Mouse (Mus musculus) lung, adult 2 months (tissue): Measurements from ENCODE around the gene Gab1. TPM values are rescaled to one million over a fixed set of nuclear protein-coding genes. Genes with fewer than 3 reads are reported as not detected.
A peak's percentile ranks its signal among the peaks of the same experiment; 100 is the strongest.

Source experiments
- DNase-seq: peaks from one replicate; pipeline ENCODE4 v3.0.0; 2022
- H3K4me1 ChIP-seq: fragments of 200-500 bp; 2 replicates; pipeline ENCODE4 v1.6.1; 2011; ENCODE audit warnings: low read length; ENCODE audit not compliant: control insufficient read depth, insufficient read depth
- H3K4me3 ChIP-seq: fragments of 200-500 bp; replicated peaks from 2 replicates; pipeline ENCODE3; 2011; ENCODE audit warnings: low read depth, mild to moderate bottlenecking, control low read depth, low read length; ENCODE audit errors: extremely low read depth
- CTCF ChIP-seq: fragments of 200-500 bp; IDR thresholded peaks from 2 replicates; pipeline ENCODE4 v1.5.1; 2011; ENCODE audit warnings: mild to moderate bottlenecking, low read length, control low read depth; ENCODE audit not compliant: insufficient read depth
- POLR2A ChIP-seq: fragments of 200-500 bp; IDR thresholded peaks from 2 replicates; pipeline ENCODE4 v1.6.1; 2011; ENCODE audit warnings: low read depth, mild to moderate bottlenecking, control low read depth, low read length, borderline replicate concordance; ENCODE audit errors: extremely low read depth
- WGBS: fragments of 180-500 bp; shearing (Covaris S2); methylation state at CpG from one replicate; pipeline ENCODE4 v1.1.7; 2018; 5-methylcytosine and 5-hydroxymethylcytosine counted together
- polyA plus RNA-seq: library from polyadenylated mRNA; depleted of rRNA; stranded (reverse); fragments of >200 nt; gene quantifications from 2 replicates; pipeline ENCODE4 v1.2.3, GENCODE M21; 2012

Gene Gab1
- polyA plus RNA-seq, 1 experiment, result 49.5 TPM

DNA sequence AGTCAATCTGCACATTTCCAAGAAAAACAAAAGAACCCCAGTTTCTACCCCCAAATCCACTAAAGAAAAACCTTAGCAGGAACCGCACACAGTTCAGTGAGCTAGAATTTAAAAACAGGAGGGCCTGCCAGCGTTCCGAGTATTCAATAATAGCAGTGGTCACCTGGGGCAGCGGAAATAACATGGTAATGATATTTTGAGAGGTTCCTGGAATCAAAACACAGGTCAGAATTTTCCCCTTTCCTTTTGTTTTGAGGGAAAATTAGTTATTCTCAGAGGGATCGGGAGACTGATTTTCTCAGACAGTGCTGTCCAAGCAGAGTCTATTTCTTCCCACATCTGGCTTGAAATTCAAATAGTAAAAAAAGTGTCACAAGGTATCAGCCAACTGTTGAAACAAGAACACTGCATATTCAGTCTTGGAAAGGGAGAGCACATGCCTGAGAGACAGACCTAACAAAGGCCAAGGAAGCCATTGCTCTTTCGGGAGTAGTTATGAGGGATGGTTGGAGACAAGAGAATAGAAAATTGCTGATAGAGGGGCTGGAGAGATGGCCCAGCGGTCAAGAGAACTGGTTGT lies 82.0 kb downstream of the Gab1 start:
- no peak for DNase-seq
- 83% methylated on average over 7 of the region's 7 CpGs for WGBS
- Histone ChIP-seq H3K4me3 (no peak overlapping the region), H3K4me1 (no peaks in the 10 kb centered on the region; the same call in none of the 2 replicates)
- no peak for TF ChIP-seq CTCF
- TF ChIP-seq POLR2A, result no peak

DNA sequence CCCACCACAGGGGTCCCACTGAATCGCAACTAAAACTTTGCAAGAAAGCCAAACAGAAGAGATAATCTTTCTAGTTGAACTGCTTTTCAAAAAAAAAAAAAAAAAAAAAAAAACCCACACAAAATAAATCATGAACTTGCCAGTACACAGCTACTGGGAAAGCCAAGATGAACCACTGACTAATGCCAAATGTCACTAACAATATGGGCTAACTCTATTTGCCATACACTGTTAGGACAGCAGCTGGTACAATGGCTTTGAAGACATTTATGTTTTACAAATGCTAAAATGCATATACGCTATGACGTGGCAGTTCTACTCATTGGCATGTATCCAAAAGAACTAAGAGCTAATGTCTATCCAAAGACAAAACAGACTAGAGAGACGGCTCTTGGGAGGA lies 84.2 kb downstream of the Gab1 start:
- 63% methylated on average over 4 of the region's 4 CpGs for WGBS
- no peak for DNase-seq

DNA sequence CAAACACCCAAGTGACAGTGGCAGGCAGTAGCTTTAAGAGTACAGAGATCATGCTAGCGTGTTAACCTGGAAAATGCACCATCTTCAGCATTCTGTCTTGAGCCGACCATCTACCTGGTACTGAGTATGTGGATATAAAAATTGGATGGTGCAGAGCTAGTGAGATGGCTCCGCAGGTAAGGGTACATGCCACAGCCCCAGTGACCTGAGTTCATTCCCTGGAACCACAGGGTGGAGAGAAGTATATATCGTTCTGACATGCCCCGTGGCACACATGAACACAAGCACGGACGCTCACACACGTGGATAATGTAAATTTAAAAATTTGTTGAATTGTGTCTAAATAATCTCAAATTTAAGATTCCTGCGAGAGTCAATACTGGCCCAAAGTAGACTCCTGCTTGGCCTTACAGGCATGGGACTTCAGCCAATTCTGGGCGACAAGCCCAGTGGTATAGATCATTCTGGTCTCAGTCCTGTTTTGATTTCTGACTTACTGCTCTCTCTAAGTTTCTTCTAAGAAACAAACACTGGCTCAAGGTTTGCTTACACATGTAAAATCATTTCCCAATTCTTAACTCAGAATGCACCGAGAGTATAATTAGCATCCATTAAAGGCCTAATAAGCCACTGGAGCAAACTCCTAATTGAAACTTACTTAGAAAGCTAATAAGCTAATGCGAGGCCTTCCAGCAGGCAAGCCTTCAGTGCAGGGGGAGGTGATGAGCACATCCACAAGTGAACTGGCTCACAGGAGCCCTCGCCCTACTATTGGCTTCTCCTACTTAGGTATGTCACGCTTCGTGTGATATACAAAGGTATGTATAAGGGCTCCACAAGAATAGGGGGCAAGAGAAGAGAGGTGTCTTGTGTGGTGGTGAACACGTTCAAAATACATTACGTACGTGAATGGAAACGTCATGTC lies 85.5 kb downstream of the Gab1 start:
- TF ChIP-seq POLR2A (no peak), CTCF (no peak)
- no peaks in the 10 kb centered on the region; the same call in 1 of the 2 replicates for H3K4me1 ChIP-seq
- no peak overlapping the region for H3K4me3 ChIP-seq
- no peak for DNase-seq
- WGBS, result 77% methylated on average over 19 of the region's 19 CpGs

More for the DNA sequence above, 84.2 kb downstream of the Gab1 start:
- Histone ChIP-seq H3K4me1 (no peaks in the 10 kb centered on the region; the same call in 1 of the 2 replicates), H3K4me3 (no peak overlapping the region)
- TF ChIP-seq POLR2A, result no peak
- TF ChIP-seq CTCF, result no peak

DNA sequence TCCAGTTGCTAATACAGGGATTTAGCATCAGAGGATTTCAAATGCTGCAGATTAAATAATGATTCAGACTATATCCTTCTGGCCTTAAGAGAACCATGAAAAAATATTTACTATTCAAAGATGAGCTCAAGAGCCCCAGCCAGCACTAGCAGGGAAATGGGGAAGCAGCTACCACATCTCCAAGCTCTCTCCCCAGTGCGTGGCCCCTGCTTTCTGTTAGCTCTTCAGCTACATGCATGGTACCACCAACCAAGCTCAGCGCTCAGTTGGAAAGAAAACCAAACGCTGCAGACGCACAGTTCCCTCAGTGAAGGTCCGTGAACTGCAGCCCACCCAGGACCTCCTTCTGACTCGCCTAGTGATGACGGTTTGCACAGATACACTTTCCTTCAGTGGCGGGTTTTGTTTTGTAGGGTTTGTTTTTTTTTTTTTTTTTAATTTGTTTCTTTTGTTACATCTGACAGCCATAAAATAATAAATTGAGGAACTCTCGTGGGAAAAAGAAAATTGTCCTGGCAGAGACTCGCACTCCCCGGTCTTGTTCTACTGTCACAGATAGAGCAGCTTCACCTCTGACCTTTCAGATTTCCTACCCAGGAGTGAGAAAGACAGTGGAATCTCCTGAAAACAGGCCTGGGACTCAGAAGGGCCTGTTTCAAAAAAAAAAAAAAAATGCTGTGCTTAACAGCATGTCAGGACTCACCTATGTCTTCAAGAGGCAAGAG lies 86.4 kb downstream of the Gab1 start:
- no peak overlapping the region for H3K4me3 ChIP-seq
- no peak for DNase-seq
- TF ChIP-seq POLR2A, result no peak
- TF ChIP-seq CTCF, result no peak
- WGBS, result 66% methylated on average over 11 of the region's 11 CpGs
- no peaks in the 10 kb centered on the region; the same call in 1 of the 2 replicates for H3K4me1 ChIP-seq

DNA sequence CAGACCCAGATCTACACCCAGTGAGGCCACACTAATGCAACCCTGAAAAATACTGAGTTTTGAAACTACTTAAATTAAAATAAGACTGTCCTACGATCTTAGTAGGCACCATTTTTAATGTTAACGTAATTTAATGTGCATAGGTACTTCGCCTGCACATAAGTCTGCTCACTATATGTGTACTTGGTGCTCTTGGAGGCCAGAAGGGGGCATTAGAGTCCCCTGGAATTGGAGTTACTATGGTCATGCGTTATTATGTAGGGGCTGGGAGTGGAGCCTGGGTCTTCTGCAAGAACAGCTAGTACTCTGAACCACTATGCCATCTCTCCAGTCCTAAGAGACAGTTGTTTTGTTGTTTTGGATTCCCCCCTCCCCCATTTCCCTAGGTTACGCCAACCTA lies 88.1 kb downstream of the Gab1 start:
- DNase-seq, result no peak
- H3K4me1 ChIP-seq, result no peaks in the 10 kb centered on the region; the same call in 1 of the 2 replicates
- no peak for TF ChIP-seq CTCF
- no peak for TF ChIP-seq POLR2A
- H3K4me3 ChIP-seq, result no peak overlapping the region
- 92% methylated on average over 5 of the region's 5 CpGs for WGBS

DNA sequence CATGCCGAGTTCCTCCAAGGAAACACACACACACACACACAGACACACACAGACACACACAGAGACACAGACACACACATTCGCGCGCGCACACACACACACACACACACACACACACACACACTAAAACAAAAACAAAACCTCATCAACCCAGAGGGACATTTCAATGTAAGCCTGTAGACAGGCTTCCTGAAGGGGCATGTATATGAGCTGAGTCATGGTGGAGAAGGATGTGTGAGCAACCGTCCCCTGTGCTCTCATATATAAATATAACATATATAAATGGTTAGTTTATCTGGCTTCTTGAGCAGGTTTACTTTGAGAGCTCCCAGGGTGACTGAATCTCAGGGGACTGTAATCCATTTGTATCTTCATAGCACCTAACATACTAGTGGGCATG lies 91.0 kb downstream of the Gab1 start:
- TF ChIP-seq POLR2A (no peak), CTCF (no peak)
- H3K4me3 ChIP-seq, result no peak overlapping the region
- no peaks in the 10 kb centered on the region for H3K4me1 ChIP-seq
- WGBS, result 69% methylated on average over 6 of the region's 6 CpGs
- DNase-seq, result no peak

DNA sequence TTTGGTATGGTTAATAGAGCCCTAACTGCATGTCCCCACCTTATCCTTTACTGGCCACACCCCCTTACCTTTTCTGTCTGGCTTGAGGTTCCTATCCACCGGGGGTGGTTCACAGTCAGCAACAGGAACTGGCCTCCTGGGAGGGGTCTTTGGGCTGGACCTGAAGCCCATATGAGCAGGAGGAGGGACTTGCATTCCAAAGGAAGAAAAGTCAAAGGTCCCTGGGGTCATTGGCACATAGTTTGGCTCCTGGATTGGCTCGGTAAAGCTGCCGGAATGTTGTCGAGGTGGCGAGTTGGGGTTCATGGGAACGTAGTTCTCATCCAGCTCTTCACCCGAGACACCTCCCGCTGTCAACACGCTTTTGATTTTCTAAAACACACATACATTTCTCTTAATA lies 95.8 kb downstream of the Gab1 start:
- Histone ChIP-seq H3K4me1 (peaks cover 2% of the 10 kb centered on the region), H3K4me3 (no peak overlapping the region)
- DNase-seq, result no peak
- TF ChIP-seq CTCF (no peak), POLR2A (no peak)
- WGBS, result 80% methylated on average over 9 of the region's 9 CpGs

DNA sequence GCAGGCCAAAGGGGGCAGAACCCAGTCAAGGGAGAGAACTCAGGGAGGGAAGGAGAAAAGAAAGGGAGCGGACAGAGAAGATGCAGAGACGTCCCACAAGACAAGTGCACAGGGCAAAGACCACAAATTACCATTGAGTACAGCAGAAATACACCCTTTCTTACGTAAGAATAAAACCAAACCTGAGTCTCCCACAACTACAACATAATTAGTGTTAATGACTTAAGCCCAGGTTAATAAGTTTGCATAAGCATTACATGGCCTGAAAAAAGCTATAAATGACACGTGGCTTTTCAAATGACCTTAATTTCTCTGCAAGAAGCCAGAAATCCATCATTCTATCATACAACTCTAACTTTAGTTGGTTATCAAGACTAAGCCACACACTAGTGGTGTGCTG lies 97.0 kb downstream of the Gab1 start:
- 91% methylated on average over 4 of the region's 4 CpGs for WGBS
- peaks cover 6% of the 10 kb centered on the region for H3K4me1 ChIP-seq
- TF ChIP-seq POLR2A (no peak), CTCF (no peak)
- DNase-seq, result no peak
- no peak overlapping the region for H3K4me3 ChIP-seq

DNA sequence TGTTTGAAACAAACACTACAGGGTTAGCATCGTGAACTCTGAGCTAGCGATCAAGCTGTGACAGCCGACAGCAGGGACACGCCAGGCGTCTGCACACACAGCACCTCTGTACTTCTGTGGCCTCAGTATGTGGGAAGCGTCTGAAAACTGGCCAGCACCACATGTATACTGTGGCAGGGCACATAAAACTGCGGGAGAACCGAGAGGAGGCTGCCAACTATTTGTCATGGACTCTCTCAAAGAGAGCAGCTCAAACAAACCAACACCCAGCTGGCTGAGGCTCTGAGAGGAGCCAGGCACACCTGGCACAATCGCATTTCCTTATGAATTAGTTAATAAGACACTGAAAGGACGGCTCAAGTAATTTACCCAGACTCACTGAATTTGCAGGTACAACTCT lies 99.0 kb downstream of the Gab1 start:
- DNase-seq, result peak; percentile 34
- TF ChIP-seq POLR2A (no peak), CTCF (no peak)
- H3K4me3 ChIP-seq, result no peak overlapping the region
- 49% methylated on average over 10 of the region's 10 CpGs for WGBS
- peaks cover 6% of the 10 kb centered on the region for H3K4me1 ChIP-seq

DNA sequence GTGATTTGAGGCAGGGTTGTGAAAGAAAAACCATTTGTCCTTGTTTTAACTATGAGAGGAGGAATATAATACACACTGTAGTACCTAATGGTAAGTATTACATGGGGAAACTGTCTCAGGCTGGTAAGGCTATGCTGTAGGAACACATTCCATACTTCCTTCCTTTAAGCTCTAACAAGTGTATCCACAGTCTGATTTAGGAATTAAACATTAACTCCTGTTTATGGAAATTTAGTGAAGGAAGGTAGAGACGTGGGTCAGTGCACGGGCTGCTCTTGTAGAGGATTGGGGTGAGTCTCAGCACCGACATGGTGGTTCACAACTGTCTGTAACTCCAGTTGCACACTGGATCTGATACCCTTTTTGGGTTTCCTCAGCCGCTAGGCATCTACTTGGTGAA lies 100.0 kb downstream of the Gab1 start:
- no peak for TF ChIP-seq CTCF
- TF ChIP-seq POLR2A, result no peak
- no peak overlapping the region for H3K4me3 ChIP-seq
- DNase-seq, result no peak
- WGBS, result 83% methylated on average over 4 of the region's 4 CpGs
- peaks cover 6% of the 10 kb centered on the region for H3K4me1 ChIP-seq
